Mouse (Mus musculus) midbrain, postnatal 0 days (tissue): Measurements from ENCODE around the gene Cant1. TPM values are rescaled to one million over a fixed set of nuclear protein-coding genes. Genes with fewer than 3 reads are reported as not detected.

Experiments used
- ATAC-seq: fragments of 200-750 bp; cut with Nextera tagmentation; 2 replicates; pipeline ENCODE4 v1.8.0; 2017; ENCODE audit warnings: moderate number of reproducible peaks, mild to moderate bottlenecking, moderate TSS enrichment, moderate library complexity; ENCODE audit not compliant: low FRiP score
- DNase-seq: peaks from one replicate; pipeline ENCODE4 v3.0.0-alpha.2; 2015; ENCODE audit warnings: low spot score
- H3K27ac ChIP-seq: fragments of 300-500 bp; sonication (generic); 2 replicates; pipeline ENCODE4 v1.5.1; 2014; ENCODE audit warnings: low read depth, mild to moderate bottlenecking, low read length, mixed read lengths
- H3K27me3 ChIP-seq: fragments of 300-500 bp; sonication (generic); 2 replicates; pipeline ENCODE4 v1.6.1; 2014; ENCODE audit warnings: low read length, control low read depth, mixed read lengths; ENCODE audit not compliant: insufficient read depth
- H3K36me3 ChIP-seq: fragments of 300-500 bp; sonication (generic); 2 replicates; pipeline ENCODE4 v1.6.1; 2014; ENCODE audit warnings: low read length, control low read depth, mixed read lengths; ENCODE audit not compliant: insufficient read depth
- H3K4me1 ChIP-seq: fragments of 300-500 bp; sonication (generic); 2 replicates; pipeline ENCODE4 v1.6.1; 2014; ENCODE audit warnings: mild to moderate bottlenecking, control low read depth, antibody characterized with exemption, low read length, mixed read lengths; ENCODE audit not compliant: insufficient read depth
- H3K4me2 ChIP-seq: fragments of 300-500 bp; sonication (generic); 2 replicates; pipeline ENCODE4 v1.6.1; 2014; ENCODE audit warnings: low read depth, mild to moderate bottlenecking, low read length, mixed read lengths; ENCODE audit not compliant: poor library complexity, severe bottlenecking
- H3K4me3 ChIP-seq: fragments of 300-500 bp; sonication (generic); 2 replicates; pipeline ENCODE4 v1.5.1; 2014; ENCODE audit warnings: low read depth, mild to moderate bottlenecking, low read length, moderate library complexity
- H3K9ac ChIP-seq: fragments of 300-500 bp; sonication (generic); replicated peaks from 2 replicates; pipeline ENCODE4 v1.6.1; 2014; ENCODE audit warnings: mild to moderate bottlenecking, low read length, moderate library complexity, mixed read lengths; ENCODE audit not compliant: poor library complexity, severe bottlenecking
- H3K9me3 ChIP-seq: fragments of 300-500 bp; sonication (generic); 2 replicates; pipeline ENCODE4 v1.6.1; 2016; ENCODE audit warnings: low read length, control low read depth
- CTCF ChIP-seq: IDR thresholded peaks from 2 replicates; pipeline ENCODE4 v1.5.1; 2016; ENCODE audit warnings: antibody characterized with exemption, mild to moderate bottlenecking
- WGBS: fragments of 180-500 bp; shearing (Covaris S2); extraction: QIAGEN DNeasy Blood & Tissue Kit; methylation state at CpG from one replicate; pipeline ENCODE4 v1.1.7; 2014; 5-methylcytosine and 5-hydroxymethylcytosine counted together
- polyA plus RNA-seq: library from polyadenylated mRNA; unstranded; fragments of >200 nt; fragmentation: Nextera tagmentation; extraction: Ambion mirVana; gene quantifications from 2 replicates; pipeline ENCODE4 v1.2.1, GENCODE M21; 2015
- total RNA-seq: library from RNA; depleted of rRNA; stranded (reverse); fragments of >200 nt; gene quantifications from 2 replicates; pipeline ENCODE4 v1.2.3, GENCODE M21; 2014

The Cant1 gene
- total and polyA plus RNA-seq, 2 experiments from 2014 or later = 30.0 to 51.5 TPM

GRCm38 (mm10) chr11:118374506-118374905, 44.4 kb downstream of the Cant1 start:
- no peaks in the 10 kb centered on the region for H3K27me3 ChIP-seq

DNA sequence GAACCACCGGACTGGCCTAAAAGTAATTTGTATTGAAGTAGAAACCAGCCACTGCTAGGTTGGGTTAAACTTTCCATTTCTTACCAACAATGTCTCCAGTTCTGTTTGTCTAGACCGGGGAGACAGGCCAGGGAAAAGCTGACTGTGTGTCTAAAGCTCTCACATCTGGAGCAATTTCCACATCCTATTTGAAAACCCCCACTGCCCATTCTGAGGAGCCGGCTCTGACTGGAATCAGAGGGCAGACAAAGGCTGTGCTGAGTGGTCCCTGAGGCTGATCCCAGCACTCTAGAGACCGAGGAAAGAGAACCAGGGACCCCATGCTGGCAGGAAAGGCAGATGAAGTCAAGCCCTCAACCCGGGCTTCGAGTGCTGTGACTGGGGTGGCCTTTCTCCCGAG, 46.2 kb downstream of the Cant1 start:
- no peak for TF ChIP-seq CTCF
- no peak overlapping the region for H3K4me3 ChIP-seq
- no peaks in the 10 kb centered on the region for H3K36me3 ChIP-seq
- WGBS = 54% methylated on average over 7 of the region's 7 CpGs
- no peaks in the 10 kb centered on the region for H3K27me3 ChIP-seq
- DNase-seq = no peak
- no peak overlapping the region for H3K9ac ChIP-seq
- H3K27ac ChIP-seq = no peak overlapping the region
- no peaks in the 10 kb centered on the region for H3K4me1 ChIP-seq
- no peak overlapping the region for H3K4me2 ChIP-seq
- ATAC-seq = no peak
- no peaks in the 10 kb centered on the region for H3K9me3 ChIP-seq

More at GRCm38 (mm10) chr11:118374506-118374905, 44.4 kb downstream of the Cant1 start:
- 54% methylated on average over 5 of the region's 5 CpGs for WGBS
- Histone ChIP-seq H3K4me3 (no peak overlapping the region), H3K9me3 (no peaks in the 10 kb centered on the region), H3K4me2 (no peak overlapping the region), H3K4me1 (no peaks in the 10 kb centered on the region), H3K9ac (no peak overlapping the region), H3K27ac (no peak overlapping the region), H3K36me3 (no peaks in the 10 kb centered on the region)
- no peak for TF ChIP-seq CTCF
- DNase-seq = no peak
- ATAC-seq = no peak

DNA sequence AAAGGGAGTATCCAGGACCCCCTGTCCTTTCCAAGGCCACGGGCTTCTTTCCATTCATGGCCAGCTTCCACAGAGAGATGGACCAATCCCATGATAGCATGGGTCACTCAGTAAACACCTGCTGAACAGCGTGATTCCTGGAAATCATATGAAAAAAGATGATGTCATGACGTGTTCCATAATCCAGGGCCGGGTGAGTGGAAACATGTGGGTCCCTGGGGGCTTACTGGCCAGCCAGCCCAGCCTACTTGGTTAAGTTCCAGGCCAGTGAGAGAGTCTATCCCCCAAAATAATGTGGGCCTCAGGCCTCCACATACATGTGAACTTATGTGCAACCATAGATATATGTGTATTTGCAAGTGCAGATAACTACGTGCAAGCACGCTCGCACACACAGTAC, 47.0 kb downstream of the Cant1 start:
- TF ChIP-seq CTCF = no peak
- Histone ChIP-seq H3K27ac (no peak overlapping the region), H3K4me3 (no peak overlapping the region), H3K4me2 (no peak overlapping the region), H3K9me3 (no peaks in the 10 kb centered on the region), H3K9ac (no peak overlapping the region), H3K36me3 (no peaks in the 10 kb centered on the region), H3K4me1 (no peaks in the 10 kb centered on the region), H3K27me3 (no peaks in the 10 kb centered on the region)
- 95% methylated on average over 7 of the region's 7 CpGs for WGBS
- ATAC-seq = no peak
- no peak for DNase-seq

GRCm38 (mm10) chr11:118369657-118370056, 49.2 kb downstream of the Cant1 start:
- DNase-seq (no peak), ATAC-seq (no peak)
- no peak for TF ChIP-seq CTCF
- H3K9ac ChIP-seq = no peak overlapping the region
- no peak overlapping the region for H3K27ac ChIP-seq
- no peak overlapping the region for H3K4me2 ChIP-seq
- WGBS = 75% methylated on average over 8 of the region's 8 CpGs
- no peaks in the 10 kb centered on the region for H3K27me3 ChIP-seq
- H3K4me3 ChIP-seq = no peak overlapping the region
- H3K9me3 ChIP-seq = no peaks in the 10 kb centered on the region
- H3K36me3 ChIP-seq = no peaks in the 10 kb centered on the region
- no peaks in the 10 kb centered on the region for H3K4me1 ChIP-seq

DNA sequence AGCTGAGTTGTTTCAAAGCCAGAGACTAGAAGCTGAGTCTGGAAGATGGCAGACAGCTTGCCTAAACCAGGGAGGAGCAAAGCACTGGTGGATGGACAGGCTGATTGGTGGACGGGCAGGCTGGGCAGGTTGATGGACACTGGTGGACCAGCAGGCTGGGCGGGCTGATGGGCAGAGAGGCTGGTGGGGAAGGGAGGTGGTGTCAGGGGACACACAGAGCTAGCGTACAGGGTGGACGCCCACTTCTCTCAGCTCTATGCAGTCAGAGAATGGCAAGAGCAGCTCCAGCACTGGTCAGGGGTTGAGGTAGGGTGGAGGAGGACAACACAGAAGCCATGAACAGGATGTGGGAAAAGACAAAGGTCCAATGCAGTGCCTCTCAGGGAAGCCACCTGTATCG, 49.6 kb downstream of the Cant1 start:
- Histone ChIP-seq H3K4me1 (no peaks in the 10 kb centered on the region), H3K4me3 (no peak overlapping the region), H3K9me3 (no peaks in the 10 kb centered on the region), H3K27ac (no peak overlapping the region), H3K4me2 (no peak overlapping the region), H3K36me3 (no peaks in the 10 kb centered on the region), H3K27me3 (no peaks in the 10 kb centered on the region), H3K9ac (no peak overlapping the region)
- DNase-seq = no peak
- 84% methylated on average over 5 of the region's 5 CpGs for WGBS
- ATAC-seq = no peak
- TF ChIP-seq CTCF = no peak

GRCm38 (mm10) chr11:118368330-118368729, 50.6 kb downstream of the Cant1 start:
- no peak for ATAC-seq
- H3K9ac ChIP-seq = no peak overlapping the region
- no peak overlapping the region for H3K27ac ChIP-seq
- DNase-seq = peak; percentile 36
- 70% methylated on average over 3 of the region's 3 CpGs for WGBS
- no peaks in the 10 kb centered on the region for H3K9me3 ChIP-seq
- H3K36me3 ChIP-seq = no peaks in the 10 kb centered on the region
- no peak overlapping the region for H3K4me2 ChIP-seq
- H3K4me3 ChIP-seq = no peak overlapping the region
- peak; percentile 54 for TF ChIP-seq CTCF
- H3K4me1 ChIP-seq = peaks cover 2% of the 10 kb centered on the region; the same call in 1 of the 2 replicates
- no peaks in the 10 kb centered on the region for H3K27me3 ChIP-seq
